In genomic region chr11:86962362-86962761, GRCm38 (mm10) we compare ENCODE assay signal across 9 mouse cellular contexts. TPM values are rescaled to one million over a fixed set of nuclear protein-coding genes. Genes with fewer than 3 reads are reported as not detected.
A peak's percentile ranks its signal among the peaks of the same experiment; 100 is the strongest.
DNase-seq lines count a peak whose midpoint lies in the region; ATAC-seq and TF ChIP-seq lines count a peak whose summit lies in the region.
"Had no signal": no experiment of that assay in that cellular context is flagged by ENCODE, and none has a peak within 500 bp of the region (broad histone marks: within the 10 kb centered on the region; RNA-seq: fewer than 3 reads in every experiment).

No protein-coding gene starts in this region.

- H3K36me3 ChIP-seq in heart, embryonic 14.5 days (ENCODE audit: control insufficient read depth, insufficient read depth, low read length) = peaks cover 14% of the 10 kb centered on the region
- no peaks in the 10 kb centered on the region for H3K36me3 ChIP-seq in lung, embryonic 14.5 days (ENCODE audit: insufficient read depth)
- no peaks in the 10 kb centered on the region for H3K36me3 ChIP-seq in intestine, postnatal 0 days (ENCODE audit: control insufficient read depth, insufficient read depth)
- H3K36me3 ChIP-seq in stomach, embryonic 16.5 days (ENCODE audit: control insufficient read depth, insufficient read depth, low read length) = no peaks in the 10 kb centered on the region

- H3K9ac ChIP-seq in heart, embryonic 14.5 days (ENCODE audit: low read length) = peak overlapping the region; percentile 44
- no peak overlapping the region; the same call in 1 of the 2 replicates for H3K9ac ChIP-seq in lung, embryonic 14.5 days
- H3K9ac ChIP-seq in intestine, postnatal 0 days (ENCODE audit: low read depth, low read length) = 0 out of 2 replicates have a peak overlapping the region, but pooled peaks have one; percentile 17
- 0 out of 2 replicates have a peak overlapping the region, but pooled peaks have one; percentile 28 for H3K9ac ChIP-seq in stomach, embryonic 16.5 days (ENCODE audit: low read length)

- peak overlapping the region; percentile 37 for H3K4me2 ChIP-seq in heart, embryonic 14.5 days (ENCODE audit: low read length)
- H3K4me2 ChIP-seq in lung, embryonic 14.5 days = peak overlapping the region; percentile 18; the same call in 1 of the 2 replicates
- H3K4me2 ChIP-seq in intestine, postnatal 0 days (replicated peaks; ENCODE audit: low read depth) = peak overlapping the region; percentile 45
- 0 out of 2 replicates have a peak overlapping the region, but pooled peaks have one; percentile 19 for H3K4me2 ChIP-seq in stomach, embryonic 16.5 days (ENCODE audit: low read depth, low read length)

- peak overlapping the region; percentile 83 to 94 for H3K27ac ChIP-seq in heart, embryonic 14.5 days (replicated peaks in 1 of 2; ENCODE audit: control insufficient read depth in 1 of 2, insufficient read depth in 1 of 2, low read depth in 2 of 2, low read length in 2 of 2)
- H3K27ac ChIP-seq in lung, embryonic 14.5 days (ENCODE audit: low read depth) = peak overlapping the region; percentile 77
- peak overlapping the region; percentile 80 for H3K27ac ChIP-seq in intestine, postnatal 0 days (ENCODE audit: low read depth, low read length)
- peak overlapping the region; percentile 91 for H3K27ac ChIP-seq in stomach, embryonic 16.5 days (ENCODE audit: low read length)

- TF ChIP-seq CTCF in lung, embryonic 14.5 days (IDR thresholded peaks at IDR 0.05; ENCODE audit: low read depth) = no peak
- no peak for TF ChIP-seq CTCF in intestine, postnatal 0 days (IDR thresholded peaks at IDR 0.05; ENCODE audit: low read depth)

- H3K9me3 ChIP-seq in heart, embryonic 14.5 days (ENCODE audit: control insufficient read depth, low read length) = no peaks in the 10 kb centered on the region
- no peaks in the 10 kb centered on the region for H3K9me3 ChIP-seq in lung, embryonic 14.5 days (ENCODE audit: low read depth, low read length)
- H3K9me3 ChIP-seq in intestine, postnatal 0 days (ENCODE audit: control insufficient read depth) = no peaks in the 10 kb centered on the region
- no peaks in the 10 kb centered on the region for H3K9me3 ChIP-seq in stomach, embryonic 16.5 days (replicated peaks; ENCODE audit: control insufficient read depth, low read length)
- H3K9me3 ChIP-seq: megakaryocyte, embryonic 14.5 days had no signal

- 10% methylated on average over 2 of the region's 2 CpGs for WGBS in heart, embryonic 14.5 days
- WGBS in lung, embryonic 14.5 days = 35% methylated on average over 2 of the region's 2 CpGs
- WGBS in intestine, postnatal 0 days = 35% methylated on average over 2 of the region's 2 CpGs
- 34% methylated on average over 2 of the region's 2 CpGs for WGBS in stomach, embryonic 16.5 days

- no peaks in the 10 kb centered on the region for H3K27me3 ChIP-seq in heart, embryonic 14.5 days (ENCODE audit: control insufficient read depth, insufficient read depth, low read length)
- H3K27me3 ChIP-seq in lung, embryonic 14.5 days (ENCODE audit: insufficient read depth, low read length) = no peaks in the 10 kb centered on the region
- H3K27me3 ChIP-seq in intestine, postnatal 0 days (replicated peaks; ENCODE audit: control insufficient read depth, insufficient read depth, low read length) = no peaks in the 10 kb centered on the region
- no peaks in the 10 kb centered on the region for H3K27me3 ChIP-seq in stomach, embryonic 16.5 days (ENCODE audit: control insufficient read depth, insufficient read depth, low read length)

- peaks cover 63 to 89% of the 10 kb centered on the region in 2 experiments for H3K4me1 ChIP-seq in heart, embryonic 14.5 days (ENCODE audit: control insufficient read depth in 2 of 2, insufficient read depth in 2 of 2, low read length in 2 of 2)
- H3K4me1 ChIP-seq in lung, embryonic 14.5 days (ENCODE audit: insufficient read depth) = peaks cover 52% of the 10 kb centered on the region
- H3K4me1 ChIP-seq in intestine, postnatal 0 days (replicated peaks; ENCODE audit: control insufficient read depth, insufficient read depth, low read length) = peaks cover 61% of the 10 kb centered on the region
- H3K4me1 ChIP-seq in stomach, embryonic 16.5 days (ENCODE audit: control insufficient read depth, insufficient read depth, low read length) = peaks cover 68% of the 10 kb centered on the region

- DNase-seq in heart, adult 18-20 months = no peak
- DNase-seq in lung, embryonic 14.5 days = no peak
- no peak for DNase-seq in lung, postnatal 10 days
- DNase-seq in adrenal gland, postnatal 36 days = no peak
- DNase-seq: gastrocnemius, postnatal 36 days had no signal

- no peak overlapping the region for H3K4me3 ChIP-seq in heart, embryonic 14.5 days (ENCODE audit: control insufficient read depth in 1 of 2, insufficient read depth in 1 of 2, low read depth in 1 of 2, low read length in 2 of 2)
- H3K4me3 ChIP-seq in lung, embryonic 14.5 days (ENCODE audit: low read depth, low read length) = no peak overlapping the region
- H3K4me3 ChIP-seq in intestine, postnatal 0 days (ENCODE audit: low read depth, low read length) = no peak overlapping the region
- no peak overlapping the region for H3K4me3 ChIP-seq in stomach, embryonic 16.5 days (replicated peaks; ENCODE audit: low read length)
- H3K4me3 ChIP-seq: megakaryocyte, embryonic 14.5 days had no signal

- no peak for ATAC-seq in heart, embryonic 14.5 days (ENCODE audit: insufficient number of reproducible peaks, insufficient read depth, low FRiP score, low read depth)
- no peak for ATAC-seq in lung, embryonic 14.5 days (ENCODE audit: insufficient read depth)
- ATAC-seq in intestine, postnatal 0 days = peak; percentile 20; the same call in 1 of the 2 replicates
- peak; percentile 14; the same call in 1 of the 2 replicates for ATAC-seq in stomach, embryonic 16.5 days (ENCODE audit: insufficient read depth, low FRiP score)

RNA-seq across cellular contexts. Expression of gene Ypel2, which starts 31.1 kb away (rescaled TPM):
- 22.8 and 23.5 TPM in 2 replicates for polyA plus RNA-seq in heart, embryonic 14.5 days (2014; fragmentation: Nextera tagmentation; extraction: Ambion mirVana)
- total RNA-seq in heart, adult 18-20 months (2021) = 10 to 100 TPM; 21.4 to 25.5 TPM
- 6.8 and 7.0 TPM in 2 replicates for polyA plus RNA-seq in lung, embryonic 14.5 days (2014; fragmentation: Nextera tagmentation; extraction: Ambion mirVana)
- 4.6 and 5.9 TPM in 2 replicates for polyA plus RNA-seq in intestine, postnatal 0 days (2015; fragmentation: Nextera tagmentation; extraction: Ambion mirVana)
- 7.7 and 8.1 TPM in 2 replicates for polyA plus RNA-seq in stomach, embryonic 16.5 days (2015; fragmentation: Nextera tagmentation; extraction: Ambion mirVana)
- 10 to 100 TPM; 12.2 to 39.6 TPM for total RNA-seq in adrenal gland, postnatal 36 days (2021)

Comparison
In these comparisons a context has a peak if more than half of its experiments do, and no peak if none do; other contexts are left out.
1. ATAC-seq: peak in intestine, postnatal 0 days (single experiment) and stomach, embryonic 16.5 days (single experiment); none in heart, embryonic 14.5 days (single experiment) and lung, embryonic 14.5 days (single experiment).
2. Peak in every context shown above with its lines, with median percentiles within 50 percentile points of each other: H3K27ac ChIP-seq and H3K4me2 ChIP-seq.